Mouse (Mus musculus) c-Kit-positive CD71-positive TER-119-positive erythroid progenitor cells, embryonic 14.5 days (primary cell): ENCODE results near the gene Gm20388.

Experiments used
- DNase-seq: peaks from one replicate; pipeline ENCODE4 v3.0.0-alpha.2; 2013; ENCODE audit warnings: low spot score

Gene Gm20388

GRCm38 (mm10) chr8:122699005-122699492, 2788.4 kb downstream of the Gm20388 start, which contains the start of gene Cbfa2t3:
TSS of gene Cbfa2t3 (minus strand) at chr8:122699109.
- no peak for DNase-seq

- DNase-seq, result no peak
Observed at GRCm38 (mm10) chr8:122700628-122701027, 2790.0 kb downstream of the Gm20388 start.

GRCm38 (mm10) chr8:122701441-122702185, 2791.0 kb downstream of the Gm20388 start:
- no peak for DNase-seq

- no peak for DNase-seq
Observed at GRCm38 (mm10) chr8:122702301-122702941, 2791.8 kb downstream of the Gm20388 start.

GRCm38 (mm10) chr8:122702957-122703356, 2792.3 kb downstream of the Gm20388 start:
- no peak for DNase-seq

GRCm38 (mm10) chr8:122704612-122705011, 2794.0 kb downstream of the Gm20388 start:
- DNase-seq, result no peak

GRCm38 (mm10) chr8:122705901-122706561, 2795.4 kb downstream of the Gm20388 start:
- no peak for DNase-seq

GRCm38 (mm10) chr8:122707184-122707583, 2796.5 kb downstream of the Gm20388 start:
- DNase-seq, result no peak

- no peak for DNase-seq
Observed at GRCm38 (mm10) chr8:122709340-122710111, 2798.9 kb downstream of the Gm20388 start.

GRCm38 (mm10) chr8:122711480-122711879, 2800.8 kb downstream of the Gm20388 start:
- DNase-seq, result no peak

GRCm38 (mm10) chr8:122711891-122712365, 2801.3 kb downstream of the Gm20388 start:
- no peak for DNase-seq

- DNase-seq, result no peak
Observed at GRCm38 (mm10) chr8:122712411-122713156, 2801.9 kb downstream of the Gm20388 start.

- DNase-seq, result no peak
Observed at GRCm38 (mm10) chr8:122713157-122713518, 2802.5 kb downstream of the Gm20388 start.

GRCm38 (mm10) chr8:122716566-122716965, 2805.9 kb downstream of the Gm20388 start:
- DNase-seq, result no peak

GRCm38 (mm10) chr8:122717869-122718509, 2807.3 kb downstream of the Gm20388 start:
- DNase-seq, result no peak

- no peak for DNase-seq
Observed at GRCm38 (mm10) chr8:122718711-122719499, 2808.3 kb downstream of the Gm20388 start.

- DNase-seq, result peak; percentile 95
Observed at GRCm38 (mm10) chr8:122719500-122720065, 2808.9 kb downstream of the Gm20388 start.

GRCm38 (mm10) chr8:122720070-122720729, 2809.6 kb downstream of the Gm20388 start:
- peak; percentile 94 for DNase-seq
